Mouse (Mus musculus): ENCODE data around the gene Msi2.

Gene Msi2

GRCm38 (mm10) chr11:88613771-88614526 is 104.4 kb downstream of the Msi2 start:
- DNase-seq (ENCODE audit: low read depth) = no peak

DNA sequence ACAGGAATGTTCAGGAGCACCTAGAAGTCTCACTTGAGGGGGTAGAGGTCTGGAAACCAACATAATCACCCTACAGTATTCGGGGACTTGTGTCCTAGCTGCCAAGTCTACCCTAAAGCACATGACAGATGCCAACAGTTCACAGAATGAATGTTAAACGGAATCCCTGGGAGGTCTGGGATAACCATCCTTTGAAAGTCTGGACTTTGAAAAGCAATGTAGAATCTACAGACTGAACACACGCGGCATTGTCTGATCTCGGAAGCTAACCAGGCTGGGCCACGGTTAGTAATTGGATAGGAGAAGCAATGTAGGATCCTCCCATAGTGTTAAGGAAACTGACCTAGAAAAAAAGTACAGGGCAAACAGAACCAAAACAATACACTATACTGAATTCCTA is 105.3 kb downstream of the Msi2 start:
- DNase-seq (ENCODE audit: low read depth) = no peak

DNA sequence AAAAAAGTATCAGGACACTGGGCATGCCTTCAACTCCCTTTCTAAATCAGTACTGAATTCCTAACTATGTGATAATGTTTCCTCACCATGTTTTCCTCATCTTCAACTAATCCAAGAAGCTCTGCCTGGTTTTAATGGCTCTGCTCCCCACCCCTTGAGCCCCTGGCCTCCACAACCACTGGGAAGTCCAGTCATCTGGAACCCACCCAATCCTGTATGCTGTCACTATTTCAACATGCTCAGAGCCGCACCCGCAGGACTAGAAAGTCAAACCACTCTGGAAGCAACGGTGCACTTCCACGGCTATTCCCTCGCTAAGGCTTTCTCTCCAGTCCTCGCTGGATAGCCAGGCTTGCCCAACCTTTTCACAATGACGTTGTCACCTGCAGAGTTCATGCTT is 106.2 kb downstream of the Msi2 start:
- no peak for DNase-seq (ENCODE audit: low read depth)

DNA sequence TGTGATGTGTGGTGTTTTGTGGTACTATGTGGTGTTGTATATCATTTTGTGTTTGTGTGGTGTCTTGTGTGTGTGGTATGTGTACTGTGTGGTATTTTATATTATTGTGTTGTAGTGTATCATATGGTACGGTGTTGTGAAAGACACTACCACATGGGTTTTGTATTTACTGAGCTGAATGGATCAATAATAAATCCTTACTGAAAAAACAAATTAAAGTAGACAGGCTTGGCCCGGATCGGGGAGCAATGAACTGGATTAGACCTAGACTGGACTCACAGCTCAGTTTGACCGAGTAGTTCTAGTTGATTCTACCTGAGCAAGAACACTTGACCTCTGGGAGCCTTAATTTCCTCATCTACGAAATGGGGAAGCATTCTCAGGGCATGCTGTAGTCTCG is 107.5 kb downstream of the Msi2 start:
- no peak for DNase-seq (ENCODE audit: low read depth)

GRCm38 (mm10) chr11:88610112-88610511 is 108.2 kb downstream of the Msi2 start:
- no peak for DNase-seq (ENCODE audit: low read depth)

DNA sequence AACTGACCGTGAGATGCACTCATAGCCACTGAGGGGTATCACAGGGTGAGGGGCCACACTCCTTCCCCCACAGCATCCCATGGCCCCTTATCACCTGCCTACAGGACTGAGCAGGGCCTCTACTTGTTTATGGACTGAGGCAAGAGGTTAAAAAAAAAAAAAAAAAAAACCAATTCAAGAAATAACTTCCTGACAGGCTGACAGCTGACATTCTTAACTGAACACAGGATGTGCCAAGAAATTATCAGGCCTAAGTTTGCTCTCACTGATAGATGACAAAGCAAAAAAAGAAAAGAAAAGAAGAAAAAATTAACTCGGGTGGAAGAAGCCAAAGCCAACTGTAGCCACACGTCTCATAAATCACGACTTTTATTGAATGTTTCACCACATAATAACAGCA is 109.7 kb downstream of the Msi2 start:
- DNase-seq (ENCODE audit: low read depth) = no peak

DNA sequence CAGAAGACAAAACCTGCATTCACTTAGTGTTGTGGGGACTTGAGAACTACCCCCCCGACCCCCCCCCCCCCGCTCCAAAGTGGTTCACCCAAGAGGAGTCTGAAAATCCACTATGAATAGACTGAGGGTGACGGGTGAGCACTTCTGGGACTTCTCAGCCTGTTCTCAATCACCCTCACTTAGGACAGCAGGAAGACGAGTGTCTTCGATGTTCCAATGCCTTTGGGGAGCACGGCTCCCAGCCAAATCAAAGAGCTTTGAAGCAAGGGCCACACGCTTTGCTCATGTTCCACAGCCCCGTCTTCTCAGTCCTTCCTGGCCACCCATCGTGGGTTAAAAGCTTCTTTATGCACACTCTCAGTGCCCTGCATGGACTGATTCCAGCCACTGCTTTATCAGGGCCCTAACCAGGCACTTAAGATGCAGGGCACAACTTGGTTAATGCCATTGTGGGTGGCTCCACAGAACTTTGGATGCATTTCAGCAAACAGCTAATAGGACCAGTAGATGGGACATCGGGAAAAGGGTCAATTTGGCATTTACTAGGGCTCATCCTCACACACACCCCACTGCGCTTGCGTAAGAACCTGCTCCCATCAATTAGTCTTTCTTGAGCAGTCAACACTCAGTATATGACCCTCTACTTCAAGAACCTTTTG is 110.5 kb downstream of the Msi2 start:
- no peak for DNase-seq (ENCODE audit: low read depth)

DNA sequence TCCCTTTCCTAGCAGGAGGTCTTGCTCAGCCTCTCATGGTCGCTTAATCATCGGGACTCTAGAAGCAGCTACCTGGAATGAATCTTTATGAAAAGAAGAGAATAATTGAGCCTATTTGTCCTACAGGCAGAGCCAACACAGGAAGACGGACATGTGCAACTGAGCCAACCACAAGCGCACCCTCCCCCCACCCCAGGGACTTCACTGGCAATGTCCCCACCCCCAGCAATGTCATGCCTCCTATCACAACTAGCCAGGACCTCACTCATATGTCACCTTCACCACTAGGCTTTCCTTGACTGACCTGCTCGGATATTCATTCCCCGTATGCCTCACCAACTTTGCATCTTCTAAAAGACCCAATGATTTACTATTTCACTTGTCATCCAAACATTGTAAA is 112.5 kb downstream of the Msi2 start:
- no peak for DNase-seq (ENCODE audit: low read depth)

DNA sequence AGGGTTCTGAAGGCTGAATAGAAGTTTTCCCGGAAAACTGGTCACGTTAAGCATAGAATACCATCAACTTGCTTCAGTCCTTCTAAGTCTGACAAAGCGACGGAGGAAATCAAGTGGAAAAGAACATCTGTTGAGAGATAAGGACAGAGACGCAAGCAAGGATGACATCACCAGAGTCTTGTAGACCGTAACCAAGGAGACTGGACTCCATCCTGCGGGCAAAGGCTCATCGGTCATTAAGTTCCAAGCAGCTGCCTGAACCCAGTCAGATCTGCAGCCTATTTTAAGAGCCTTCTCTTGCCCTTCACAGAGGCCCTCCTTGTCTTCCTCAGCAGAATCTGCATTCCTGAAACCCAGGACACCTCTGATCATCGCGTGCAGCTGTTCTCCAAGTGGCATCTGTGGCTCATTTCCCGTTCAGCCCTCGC is 113.2 kb downstream of the Msi2 start:
- peak; percentile 79 for DNase-seq (ENCODE audit: low read depth)

DNA sequence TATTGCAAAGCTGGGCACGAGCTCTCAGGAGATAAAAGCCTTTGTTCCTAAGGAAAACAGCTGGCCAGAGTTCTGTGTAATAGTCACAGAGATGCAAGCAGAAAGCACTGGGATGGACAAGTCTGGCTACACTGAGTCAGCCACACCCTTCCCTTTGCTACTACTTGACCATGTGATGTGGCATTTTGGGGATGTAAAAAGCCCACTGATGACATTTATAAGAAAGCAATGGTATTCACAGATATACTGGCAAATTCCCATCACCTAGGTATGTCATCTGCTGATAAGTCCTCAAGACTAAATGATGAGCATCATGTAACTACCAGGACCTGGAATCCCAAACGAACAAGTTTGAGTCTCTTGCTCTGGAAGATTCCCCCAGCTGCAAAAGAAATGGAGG is 113.7 kb downstream of the Msi2 start:
- peak; percentile 54 for DNase-seq (ENCODE audit: low read depth)

GRCm38 (mm10) chr11:88603366-88603765 is 114.9 kb downstream of the Msi2 start:
- DNase-seq (ENCODE audit: low read depth) = no peak

GRCm38 (mm10) chr11:88602471-88603120 is 115.7 kb downstream of the Msi2 start:
- no peak for DNase-seq (ENCODE audit: low read depth)

GRCm38 (mm10) chr11:88600194-88600593 is 118.1 kb downstream of the Msi2 start:
- no peak for DNase-seq (ENCODE audit: low read depth)

GRCm38 (mm10) chr11:88599332-88600130 is 118.8 kb downstream of the Msi2 start:
- no peak for DNase-seq (ENCODE audit: low read depth)

- DNase-seq (ENCODE audit: low read depth) = no peak
Observed at GRCm38 (mm10) chr11:88598848-88599175, 119.5 kb downstream of the Msi2 start.

- no peak for DNase-seq (ENCODE audit: low read depth)
Observed at GRCm38 (mm10) chr11:88598150-88598847, 120.0 kb downstream of the Msi2 start.

GRCm38 (mm10) chr11:88595616-88596015 is 122.7 kb downstream of the Msi2 start:
- DNase-seq (ENCODE audit: low read depth) = no peak

DNA sequence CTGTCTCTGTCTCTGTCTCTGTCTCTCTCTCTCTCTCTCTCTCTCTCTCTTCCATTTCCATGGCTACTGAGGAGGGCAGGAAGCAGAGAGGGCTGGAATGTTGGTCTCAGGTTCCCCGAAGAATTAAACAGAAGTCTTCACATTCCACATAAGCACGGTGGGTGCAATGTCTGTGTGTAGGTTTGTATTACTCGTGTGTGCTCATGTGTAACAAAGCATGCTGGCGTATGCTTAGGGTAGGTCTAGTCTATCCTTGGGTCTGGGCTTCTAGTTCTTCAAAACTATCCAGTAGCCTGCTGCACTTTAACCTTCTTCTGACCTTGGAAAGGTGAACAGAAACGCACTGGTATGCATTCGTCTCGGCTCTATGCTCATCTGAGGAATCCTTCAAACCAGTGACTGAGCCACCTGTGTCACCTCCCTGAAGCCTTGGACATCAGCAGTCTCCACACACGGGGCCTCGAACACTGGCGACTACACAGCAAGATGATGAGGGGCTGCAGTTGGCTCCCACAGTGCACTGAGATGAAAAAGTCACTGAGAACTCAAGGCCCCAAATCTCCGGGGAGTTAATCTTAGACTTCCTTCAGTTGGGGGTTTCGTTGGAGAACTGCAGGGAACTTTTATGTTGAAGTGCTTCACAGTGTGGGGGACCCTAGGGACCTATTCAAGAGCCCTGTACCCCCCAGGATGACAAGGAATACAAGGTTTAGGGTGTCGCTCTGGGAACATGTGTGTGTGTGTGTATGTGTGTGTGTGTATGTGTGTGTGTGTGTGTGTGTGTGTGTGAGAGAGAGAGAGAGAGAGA is 123.3 kb downstream of the Msi2 start:
- no peak for DNase-seq (ENCODE audit: low read depth)

GRCm38 (mm10) chr11:88594010-88594409 is 124.3 kb downstream of the Msi2 start:
- no peak for DNase-seq (ENCODE audit: low read depth)

DNA sequence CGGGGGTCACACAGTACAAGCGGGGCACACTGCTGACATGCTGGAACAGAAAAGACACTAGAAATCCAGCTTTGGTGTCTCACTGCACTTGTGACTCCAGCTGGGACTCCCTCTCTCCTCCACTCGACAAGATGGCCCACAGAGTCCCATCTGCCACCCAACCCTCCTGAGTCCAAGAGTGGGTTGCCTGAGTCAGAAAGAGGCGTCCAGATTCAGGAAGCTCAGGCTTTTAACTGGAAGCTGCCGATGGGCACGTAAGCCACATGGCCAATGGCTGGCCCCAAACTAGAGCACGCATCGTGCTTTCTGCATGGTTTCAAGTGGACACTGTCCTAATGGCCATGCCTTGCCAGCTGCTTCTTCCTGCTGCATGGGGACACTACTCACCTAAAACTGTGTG is 126.2 kb downstream of the Msi2 start:
- DNase-seq (ENCODE audit: low read depth) = no peak

- no peak for DNase-seq (ENCODE audit: low read depth)
Observed at GRCm38 (mm10) chr11:88590647-88591046, 127.7 kb downstream of the Msi2 start.
